Mouse (Mus musculus) G1E (cell line): ENCODE results near the gene Gbp5.

Source experiments
- CTCF ChIP-seq: IDR thresholded peaks from 2 replicates; pipeline ENCODE4 v1.5.1; 2012; ENCODE audit warnings: low read depth, low read length, inconsistent platforms, mixed read lengths
- GATA2 ChIP-seq: IDR thresholded peaks from 2 replicates; pipeline ENCODE4 v1.6.1; 2012; ENCODE audit warnings: low read depth, low read length, inconsistent platforms, borderline replicate concordance

DNA sequence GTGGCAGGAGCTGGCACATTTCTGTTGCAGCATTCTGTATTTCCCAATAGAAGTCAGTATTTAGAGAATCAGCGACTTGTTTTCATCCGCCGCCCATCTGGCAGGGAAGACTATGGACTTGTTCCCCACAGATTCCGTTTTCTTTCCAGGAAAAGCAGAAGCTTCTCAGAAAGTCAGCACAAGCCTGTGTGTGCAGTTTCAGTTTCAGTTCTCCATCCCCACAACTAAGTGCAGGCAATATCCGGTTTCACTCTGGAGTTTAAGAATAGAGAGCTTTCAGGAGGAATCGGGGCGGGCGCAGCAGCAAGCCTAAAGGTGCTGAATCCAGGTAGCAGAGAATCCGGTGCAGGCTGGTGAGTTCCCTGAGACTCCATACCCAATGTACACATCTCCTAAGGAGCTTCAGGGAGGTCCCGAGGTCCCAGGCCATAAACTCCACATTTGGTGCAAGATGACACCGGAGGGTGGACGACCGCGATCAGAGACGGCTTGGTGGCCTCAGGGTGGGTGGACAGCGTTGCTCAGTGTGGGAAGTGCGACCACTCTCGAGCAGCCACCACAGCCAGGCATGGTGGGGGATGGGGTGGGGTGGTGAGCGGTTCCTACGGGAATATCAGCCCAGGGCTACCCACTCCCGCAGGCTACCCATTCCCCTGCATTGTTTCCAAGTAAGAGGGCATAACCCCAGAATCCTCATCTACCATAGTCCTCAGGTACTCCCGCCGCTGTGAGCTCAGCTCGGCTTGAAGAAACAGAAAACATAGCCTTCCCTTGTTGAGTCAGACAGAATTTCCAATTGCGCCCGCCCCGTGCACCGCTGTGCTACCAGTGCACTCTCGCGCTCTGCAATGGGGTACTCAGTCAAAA is 36.5 kb downstream of the Gbp5 start, which contains the start of gene Gbp7:
- TF ChIP-seq CTCF (no peak), GATA2 (no peak)
